Mouse (Mus musculus): ENCODE measurements around the gene Inka2.
"Not testable (repeated sequence)": the region's sequence is repeated elsewhere in the genome, so short reads cannot be mapped to it uniquely, and the experiment has no call there.

The Inka2 gene

GRCm38 (mm10) chr3:105696387-105697147 lies 7.8 kb upstream of the Inka2 start:
- DNase-seq (ENCODE audit: low read depth, low spot score), result no peak

GRCm38 (mm10) chr3:105697148-105697441 lies 7.3 kb upstream of the Inka2 start:
- DNase-seq (ENCODE audit: low read depth, low spot score), result no peak

GRCm38 (mm10) chr3:105698311-105698710 lies 6.1 kb upstream of the Inka2 start:
- no peak for DNase-seq (ENCODE audit: low read depth, low spot score)

GRCm38 (mm10) chr3:105699241-105699933 lies 5.0 kb upstream of the Inka2 start:
- DNase-seq (ENCODE audit: low read depth, low spot score), result no peak

- not testable (repeated sequence) for DNase-seq (ENCODE audit: low read depth, low spot score)
These were observed 3.6 kb upstream of the Inka2 start for GRCm38 (mm10) chr3:105700786-105701185.

- DNase-seq (ENCODE audit: low read depth, low spot score), result no peak
These were observed 3.0 kb upstream of the Inka2 start for GRCm38 (mm10) chr3:105701399-105701798.

- no peak for DNase-seq (ENCODE audit: low read depth, low spot score)
These were observed 828 bp upstream of the Inka2 start for GRCm38 (mm10) chr3:105703571-105703970.

- DNase-seq (ENCODE audit: low read depth, low spot score), result peak; percentile 30
These were observed 706 bp downstream of the Inka2 start for GRCm38 (mm10) chr3:105705061-105705549.

- no peak for DNase-seq (ENCODE audit: low read depth, low spot score)
These were observed 1.2 kb downstream of the Inka2 start for GRCm38 (mm10) chr3:105705561-105705960.

- DNase-seq (ENCODE audit: low read depth, low spot score), result no peak
These were observed 2.1 kb downstream of the Inka2 start for GRCm38 (mm10) chr3:105706366-105707020.

GRCm38 (mm10) chr3:105707590-105707989 lies 3.2 kb downstream of the Inka2 start:
- DNase-seq (ENCODE audit: low read depth, low spot score), result no peak

- DNase-seq (ENCODE audit: low read depth, low spot score), result no peak
These were observed 5.8 kb downstream of the Inka2 start for GRCm38 (mm10) chr3:105710246-105710645.

- DNase-seq (ENCODE audit: low read depth, low spot score), result no peak
These were observed 7.3 kb downstream of the Inka2 start for GRCm38 (mm10) chr3:105711741-105712140.

GRCm38 (mm10) chr3:105712827-105713226 lies 8.4 kb downstream of the Inka2 start:
- DNase-seq (ENCODE audit: low read depth, low spot score), result no peak

- DNase-seq (ENCODE audit: low read depth, low spot score), result no peak
These were observed 9.9 kb downstream of the Inka2 start for GRCm38 (mm10) chr3:105714091-105714819.

- no peak for DNase-seq (ENCODE audit: low read depth, low spot score)
These were observed 10.4 kb downstream of the Inka2 start for GRCm38 (mm10) chr3:105714820-105715167.

- no peak for DNase-seq (ENCODE audit: low read depth, low spot score)
These were observed 12.1 kb downstream of the Inka2 start for GRCm38 (mm10) chr3:105716353-105717000.

- DNase-seq (ENCODE audit: low read depth, low spot score), result no peak
These were observed 13.6 kb downstream of the Inka2 start for GRCm38 (mm10) chr3:105717856-105718555.

- DNase-seq (ENCODE audit: low read depth, low spot score), result no peak
These were observed 14.3 kb downstream of the Inka2 start for GRCm38 (mm10) chr3:105718746-105719145.

- DNase-seq (ENCODE audit: low read depth, low spot score), result no peak
These were observed 15.6 kb downstream of the Inka2 start for GRCm38 (mm10) chr3:105719979-105720378.

GRCm38 (mm10) chr3:105720514-105720913 lies 16.1 kb downstream of the Inka2 start:
- no peak for DNase-seq (ENCODE audit: low read depth, low spot score)

Data from 3T3-L1 (cell line).